Mouse (Mus musculus): ENCODE measurements around the gene 9130213A22Rik.

DNA sequence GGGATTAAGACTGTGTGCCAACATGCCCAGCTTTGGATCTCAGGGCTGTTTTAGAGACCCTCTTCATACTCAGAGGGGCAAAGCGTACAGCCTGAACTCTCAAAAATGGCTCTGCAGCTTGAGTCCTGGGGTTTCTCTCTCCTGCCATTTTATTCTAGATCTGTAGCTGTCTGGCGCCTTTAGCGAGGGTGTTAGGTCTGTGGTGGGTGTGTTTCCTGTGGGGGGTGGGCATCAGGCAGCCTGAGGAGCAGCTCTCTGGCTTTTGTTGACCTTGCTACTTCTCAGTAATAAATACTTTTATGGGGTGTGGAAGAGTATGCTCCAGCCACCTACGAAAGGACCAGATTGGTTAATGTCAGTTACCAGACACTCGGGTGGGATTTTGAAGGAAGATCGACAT is 44.3 kb downstream of the 9130213A22Rik start:
- TF ChIP-seq CTCF (IDR thresholded peaks at IDR 0.05; ENCODE audit: borderline replicate concordance, control insufficient read depth, extremely low read depth, insufficient read depth, low read length, poor library complexity) (no peak), POLR2A (IDR thresholded peaks at IDR 0.05; ENCODE audit: control insufficient read depth, extremely low read depth, insufficient read depth, low read length, poor library complexity) (no peak)
